Mouse (Mus musculus) left cerebral cortex, postnatal 10 days (tissue): ENCODE measurements around the gene Lekr1. TPM values are rescaled to one million over a fixed set of nuclear protein-coding genes. Genes with fewer than 3 reads are reported as not detected.

ENCODE experiments used
- DNase-seq, 2 experiments: peaks; one replicate each; pipeline ENCODE4 v3.0.0; 2021 to 2022; ENCODE audit warnings: low spot score in 2 of 2, mixed read lengths in 1 of 2; ENCODE audit errors: extremely low spot score in 1 of 2
- intact Hi-C: fragments of 180-260 bp; cut with DNase I; formaldehyde crosslinking; loops from one replicate; pipeline ENCODE4 v1.15.1; 2025
- total RNA-seq, 2 experiments: library from RNA; stranded (reverse); gene quantifications; 2 replicates each; pipeline ENCODE4 v1.2.3; 2021

The Lekr1 gene
- total RNA-seq, 2 experiments from 2014 or later: 6.5 to 8.9 TPM

GRCm38 (mm10) chr3:65650156-65650815 lies 15.7 kb upstream of the Lekr1 start:
- no peak for DNase-seq
- intact Hi-C loops: loop anchor here (10.0 kb wide), 1 partner anchor 255 kb away; the partner anchor contains the start of gene Ssr3

- DNase-seq: no peak
- intact Hi-C loops: loop anchor here (5.0 to 10.0 kb wide), 3 partner anchors 42 to 260 kb away; partner anchors contain the start of genes Ssr3 and Tiparp
Observed at GRCm38 (mm10) chr3:65654541-65655206, 11.4 kb upstream of the Lekr1 start.

- intact Hi-C loops: loop anchor here (5.0 to 10.0 kb wide), 3 partner anchors 44 to 262 kb away; partner anchors contain the start of genes Ssr3 and Tiparp
- no peak for DNase-seq
Observed at GRCm38 (mm10) chr3:65656451-65656850, 9.6 kb upstream of the Lekr1 start.

- intact Hi-C loops: loop anchor here (5.0 to 10.0 kb wide), 3 partner anchors 45 to 262 kb away; partner anchors contain the start of genes Ssr3 and Tiparp
- no peak for DNase-seq
Observed at GRCm38 (mm10) chr3:65656902-65657660, 8.9 kb upstream of the Lekr1 start.

GRCm38 (mm10) chr3:65658081-65658612 lies 7.9 kb upstream of the Lekr1 start:
- DNase-seq: no peak
- intact Hi-C loops: loop anchor here (5.0 to 10.0 kb wide), 3 partner anchors 46 to 263 kb away; partner anchors contain the start of genes Ssr3 and Tiparp

GRCm38 (mm10) chr3:65658721-65659619 lies 7.1 kb upstream of the Lekr1 start:
- intact Hi-C loops: loop anchor here (5.0 to 10.0 kb wide), 3 partner anchors 47 to 264 kb away; partner anchors contain the start of genes Ssr3 and Tiparp
- DNase-seq: peak; percentile 57 to 79

- intact Hi-C loops: loop anchor here (5.0 to 10.0 kb wide), 3 partner anchors 47 to 265 kb away; partner anchors contain the start of genes Ssr3 and Tiparp
- no peak for DNase-seq
Observed at GRCm38 (mm10) chr3:65659620-65659932, 6.5 kb upstream of the Lekr1 start.

GRCm38 (mm10) chr3:65660336-65660735 lies 5.7 kb upstream of the Lekr1 start:
- DNase-seq: no peak
- intact Hi-C loops: loop anchor here (5.0 to 10.0 kb wide), 2 partner anchors 202 to 264 kb away; no protein-coding TSS in a partner anchor

GRCm38 (mm10) chr3:65661731-65662130 lies 4.3 kb upstream of the Lekr1 start:
- no peak for DNase-seq
- intact Hi-C loops: loop anchor here (5.0 to 10.0 kb wide), 2 partner anchors 201 to 263 kb away; no protein-coding TSS in a partner anchor

- intact Hi-C loops: loop anchor here (5.0 to 10.0 kb wide), 2 partner anchors 199 to 262 kb away; no protein-coding TSS in a partner anchor
- DNase-seq: no peak
Observed at GRCm38 (mm10) chr3:65663176-65663575, 2.9 kb upstream of the Lekr1 start.

- no peak for DNase-seq
Observed at GRCm38 (mm10) chr3:65670216-65670615, 4.2 kb downstream of the Lekr1 start.

GRCm38 (mm10) chr3:65673725-65674124 lies 7.7 kb downstream of the Lekr1 start:
- intact Hi-C loops: no loop called here

More at GRCm38 (mm10) chr3:65670216-65670615, 4.2 kb downstream of the Lekr1 start:
- intact Hi-C loops: no loop called here

GRCm38 (mm10) chr3:65680612-65681011 lies 14.6 kb downstream of the Lekr1 start:
- no peak for DNase-seq

More at GRCm38 (mm10) chr3:65673725-65674124, 7.7 kb downstream of the Lekr1 start:
- no peak for DNase-seq

GRCm38 (mm10) chr3:65689705-65690104 lies 23.7 kb downstream of the Lekr1 start:
- DNase-seq: no peak
- intact Hi-C loops: no loop called here

More at GRCm38 (mm10) chr3:65680612-65681011, 14.6 kb downstream of the Lekr1 start:
- intact Hi-C loops: no loop called here

- intact Hi-C loops: no loop called here
- no peak for DNase-seq
Observed at GRCm38 (mm10) chr3:65690850-65691249, 24.8 kb downstream of the Lekr1 start.

- DNase-seq: peak in 1 of 2 experiments; percentile 14
Observed at GRCm38 (mm10) chr3:65699704-65700103, 33.7 kb downstream of the Lekr1 start.

GRCm38 (mm10) chr3:65714372-65714771 lies 48.3 kb downstream of the Lekr1 start:
- DNase-seq: no peak
- intact Hi-C loops: no loop called here

More at GRCm38 (mm10) chr3:65699704-65700103, 33.7 kb downstream of the Lekr1 start:
- intact Hi-C loops: no loop called here
